Mouse (Mus musculus) hindbrain, embryonic 16.5 days (tissue): ENCODE measurements around the gene Olfr871. TPM values are rescaled to one million over a fixed set of nuclear protein-coding genes. Genes with fewer than 3 reads are reported as not detected.

Source experiments
- polyA plus RNA-seq: library from polyadenylated mRNA; unstranded; fragments of >200 nt; fragmentation: Nextera tagmentation; extraction: Ambion mirVana; gene quantifications from 2 replicates; pipeline ENCODE4 v1.2.1, GENCODE M21; 2015

The Olfr871 gene
- polyA plus RNA-seq, 1 experiment from 2014 or later: not detected

Other genes with a start within 250 kb of the Olfr871 start
- not detected in 2 replicates for gene Olfr866, start 184.2 kb upstream of the Olfr871 start, polyA plus RNA-seq
- not detected in 2 replicates for gene Olfr867, start 154.6 kb upstream of the Olfr871 start, polyA plus RNA-seq
- not detected in 2 replicates for gene Olfr868, start 113.6 kb upstream of the Olfr871 start, polyA plus RNA-seq
- gene Olfr869, start 83.2 kb upstream of the Olfr871 start, polyA plus RNA-seq: not detected in 2 replicates
- not detected in 2 replicates for gene Olfr870, start 38.1 kb upstream of the Olfr871 start, polyA plus RNA-seq
- not detected in 2 replicates for gene Olfr872, start 24.9 kb downstream of the Olfr871 start, polyA plus RNA-seq
- gene Olfr39, start 70.1 kb downstream of the Olfr871 start, polyA plus RNA-seq: not detected in 2 replicates
- gene Olfr873, start 86.3 kb downstream of the Olfr871 start, polyA plus RNA-seq: not detected in 2 replicates
- 0.09 TPM in 1 of 2 replicates, not detected in the other for gene Olfr18, start 123.9 kb downstream of the Olfr871 start, polyA plus RNA-seq
- 34.5 and 37.4 TPM in 2 replicates for gene Zfp560, start 173.0 kb downstream of the Olfr871 start, polyA plus RNA-seq
- gene Zfp26, start 248.0 kb downstream of the Olfr871 start, polyA plus RNA-seq: 12.3 and 13.8 TPM in 2 replicates